Mouse (Mus musculus): ENCODE results near the gene Nos1ap.

DNA sequence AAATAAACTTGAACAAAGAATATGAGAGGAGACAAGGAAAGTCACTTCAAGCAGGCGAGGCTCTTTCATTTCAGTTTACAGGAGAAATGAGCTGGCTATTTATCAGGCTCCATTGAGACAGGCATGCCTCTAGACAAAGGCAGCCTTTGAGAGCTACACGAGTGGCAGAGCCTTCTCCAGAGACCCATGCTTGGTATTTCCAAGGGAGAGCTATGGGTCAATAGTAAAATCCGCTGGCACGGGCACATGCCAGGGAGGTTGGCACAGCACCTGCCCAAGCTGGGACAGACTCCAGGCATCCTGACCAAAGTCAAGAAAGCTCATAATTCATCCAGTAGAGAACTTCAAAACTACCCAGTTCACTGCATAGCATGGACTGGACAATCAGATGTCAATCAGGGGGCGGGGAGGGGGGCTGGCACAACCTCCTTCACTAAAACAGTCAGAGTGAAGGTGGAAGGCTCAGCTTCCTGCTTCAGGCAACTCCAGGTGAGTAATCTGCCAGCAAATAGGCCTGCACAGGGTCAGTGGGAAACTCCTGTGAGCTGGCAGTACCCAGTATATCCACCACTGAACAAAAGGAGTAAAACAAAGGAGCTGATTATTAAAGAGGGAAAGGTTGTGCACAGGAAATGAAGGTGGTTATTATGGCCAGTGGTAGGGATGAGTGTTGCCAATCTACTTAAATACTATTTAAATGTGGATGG lies 129.6 kb downstream of the Nos1ap start:
- TF ChIP-seq CTCF (IDR thresholded peaks at IDR 0.05; ENCODE audit: extremely low read depth, insufficient read depth, low read length) (no peak), POLR2A (IDR thresholded peaks at IDR 0.05; ENCODE audit: extremely low read depth, insufficient read depth, low read length) (no peak)
